Mouse (Mus musculus): ENCODE data around the gene Pold4.

DNA sequence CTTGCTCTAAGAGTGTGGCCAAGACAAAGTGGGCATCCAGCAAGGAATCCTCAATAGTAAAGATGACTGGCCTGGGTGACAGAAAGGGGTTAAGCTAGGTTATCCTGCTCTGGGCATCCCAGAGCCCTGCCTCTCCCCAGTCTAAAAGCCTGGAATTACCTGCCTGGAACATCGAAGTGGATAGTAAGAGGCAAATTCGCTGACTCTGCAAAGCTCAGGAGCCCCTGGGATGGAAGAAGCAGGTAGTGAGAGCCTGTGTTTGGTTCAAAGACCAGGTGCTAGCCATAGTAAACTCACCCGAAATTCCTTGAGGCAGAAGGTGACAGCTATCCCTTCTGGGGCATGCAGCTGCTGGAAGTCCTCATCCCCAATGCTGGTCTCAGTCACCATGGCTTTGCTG lies 34.5 kb upstream of the Pold4 start:
- TF ChIP-seq CTCF (IDR thresholded peaks at IDR 0.05; ENCODE audit: borderline replicate concordance, insufficient read depth, low read depth, low read length) (no peak), POLR2A (IDR thresholded peaks at IDR 0.05; ENCODE audit: borderline replicate concordance, insufficient read depth, low read length) (no peak)

All from cerebellum, adult 2 months (tissue).